Mouse (Mus musculus) kidney, adult 11 months (tissue): ENCODE measurements around the gene 2210011C24Rik.
A peak's percentile ranks its signal among the peaks of the same experiment; 100 is the strongest.
"Not testable (repeated sequence)": the region's sequence is repeated elsewhere in the genome, so short reads cannot be mapped to it uniquely, and the experiment has no call there.

ENCODE experiments used
- DNase-seq: peaks from one replicate; pipeline ENCODE4 v3.0.0; 2022

Gene 2210011C24Rik

DNA sequence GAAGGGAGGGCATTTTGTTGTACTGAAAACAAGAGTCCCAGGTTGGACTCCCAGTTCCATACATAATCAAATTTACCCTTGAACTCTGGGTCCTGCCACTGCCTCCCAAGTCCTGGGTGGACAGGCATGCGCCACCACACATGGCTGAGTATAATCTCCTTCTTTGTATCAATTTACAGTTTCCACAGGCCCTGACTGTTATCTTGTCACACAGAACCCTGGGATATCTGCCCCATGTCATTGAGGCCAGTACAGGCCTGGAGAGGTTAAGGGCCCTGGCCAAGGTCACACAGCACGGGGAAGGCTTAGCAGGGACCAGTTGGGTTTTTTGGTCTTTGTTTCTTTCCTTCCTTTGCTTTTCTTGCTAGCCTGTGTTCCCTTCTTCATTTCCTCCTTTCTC, 19.5 kb downstream of the 2210011C24Rik start:
- DNase-seq, result no peak

DNA sequence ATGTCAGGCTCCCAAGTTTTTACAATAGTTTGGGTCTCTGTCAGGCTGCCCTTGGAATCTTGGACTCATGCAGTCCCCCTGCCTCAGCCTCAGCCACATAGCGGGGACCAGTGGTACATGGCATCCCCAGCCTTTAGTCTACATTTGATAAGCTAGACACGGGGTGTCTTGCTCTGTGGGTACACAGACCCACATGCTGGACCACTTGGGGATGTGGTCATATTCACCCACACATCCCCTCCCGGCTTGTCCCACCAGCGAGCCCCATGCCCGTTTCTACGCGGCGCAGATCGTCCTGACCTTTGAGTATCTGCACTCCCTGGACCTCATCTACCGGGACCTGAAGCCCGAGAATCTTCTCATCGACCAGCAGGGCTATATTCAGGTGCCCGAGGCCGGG, 21.8 kb downstream of the 2210011C24Rik start:
- DNase-seq, result no peak

DNA sequence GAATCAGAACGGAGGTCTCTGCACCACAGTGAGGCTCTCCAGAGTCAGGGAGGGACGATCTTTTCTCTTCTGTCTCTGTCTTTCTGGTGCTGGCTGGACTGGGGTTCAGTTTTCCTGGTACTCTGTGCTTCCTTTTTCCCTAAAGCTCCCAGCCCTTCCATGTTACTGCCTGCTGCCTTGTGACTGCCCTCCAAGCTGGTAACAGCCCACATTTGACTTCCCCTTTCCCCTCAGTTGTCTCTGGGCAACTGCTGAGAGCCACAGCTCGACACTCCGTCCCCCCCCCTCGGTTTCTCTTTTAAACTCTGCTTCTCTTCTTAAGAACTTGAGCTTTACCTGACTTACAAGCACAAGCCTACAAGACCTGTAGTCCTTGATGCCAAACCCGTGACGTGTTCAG, 22.7 kb downstream of the 2210011C24Rik start:
- no peak for DNase-seq

DNA sequence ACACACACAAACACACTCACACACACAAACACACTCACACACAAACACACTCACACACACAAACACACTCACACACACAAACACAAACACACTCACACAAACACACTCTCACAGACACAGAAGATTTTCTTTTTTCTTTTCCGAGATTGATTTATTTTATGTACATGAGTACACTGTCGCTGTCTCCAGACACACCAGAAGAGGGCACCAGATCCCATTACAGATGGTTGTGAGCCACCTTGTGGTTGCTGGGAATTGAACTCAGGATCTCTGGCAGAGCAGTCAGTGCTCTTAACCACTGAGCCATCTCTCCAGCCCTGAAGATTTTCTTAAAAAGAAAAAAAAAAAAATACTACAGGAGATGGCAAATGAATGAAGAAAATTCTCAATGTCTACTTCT, 28.7 kb downstream of the 2210011C24Rik start:
- not testable (repeated sequence) for DNase-seq

DNA sequence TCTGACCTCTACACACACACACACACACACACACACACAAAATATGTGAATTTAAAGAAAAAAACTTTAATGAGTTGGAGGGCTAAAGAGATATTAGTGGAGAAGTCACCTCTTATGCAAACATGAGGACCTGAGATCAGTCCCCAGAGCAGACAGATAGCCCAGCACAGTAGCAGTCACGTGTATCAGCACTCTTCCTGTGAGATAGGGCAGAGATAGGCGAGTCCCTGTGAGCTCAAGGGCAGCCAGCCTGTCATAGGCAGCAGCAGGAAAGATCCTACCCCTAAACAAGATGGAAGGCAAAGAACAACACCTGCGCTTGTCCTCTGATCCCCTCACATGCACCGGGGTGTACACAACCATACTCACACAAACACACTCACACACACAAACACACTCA, 29.5 kb downstream of the 2210011C24Rik start:
- no peak for DNase-seq

DNA sequence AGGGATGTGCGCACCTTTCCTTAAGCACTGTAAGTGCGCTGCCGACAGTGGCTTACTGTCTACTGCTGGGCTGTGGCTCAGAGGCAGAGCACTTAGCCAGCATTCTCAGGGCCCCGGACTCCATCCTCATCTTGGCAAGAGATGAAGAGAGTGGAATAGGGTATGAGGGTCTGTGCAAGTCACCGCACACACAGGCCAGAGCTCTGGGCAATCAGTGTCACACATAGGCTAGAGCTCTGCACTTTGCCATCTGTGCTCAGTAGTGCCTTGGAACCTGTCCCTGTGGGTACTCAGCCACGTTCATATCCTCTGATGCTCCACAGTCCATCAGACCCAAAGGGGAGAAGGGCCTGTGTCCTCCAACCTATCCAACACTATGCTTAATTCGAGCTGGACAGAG, 30.4 kb downstream of the 2210011C24Rik start:
- DNase-seq, result no peak

DNA sequence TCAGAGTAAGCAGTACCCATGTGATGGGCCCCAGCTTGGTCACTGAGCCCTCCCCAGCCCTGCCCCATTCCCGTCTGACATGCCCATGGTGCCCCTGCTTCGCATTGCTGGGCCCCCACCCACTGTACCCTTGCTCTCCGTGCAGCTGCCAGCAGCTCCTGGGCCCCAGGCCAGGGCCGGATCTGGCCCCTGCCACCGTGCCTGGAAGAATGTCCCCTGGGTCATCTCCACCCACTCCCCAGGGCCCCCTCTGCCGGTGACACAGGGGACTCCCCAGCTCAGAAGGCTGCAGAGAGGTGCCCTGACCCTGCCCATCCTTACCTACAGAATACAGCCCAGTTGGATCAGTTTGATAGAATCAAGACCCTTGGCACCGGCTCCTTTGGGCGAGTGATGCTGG, 31.1 kb downstream of the 2210011C24Rik start:
- DNase-seq, result no peak

DNA sequence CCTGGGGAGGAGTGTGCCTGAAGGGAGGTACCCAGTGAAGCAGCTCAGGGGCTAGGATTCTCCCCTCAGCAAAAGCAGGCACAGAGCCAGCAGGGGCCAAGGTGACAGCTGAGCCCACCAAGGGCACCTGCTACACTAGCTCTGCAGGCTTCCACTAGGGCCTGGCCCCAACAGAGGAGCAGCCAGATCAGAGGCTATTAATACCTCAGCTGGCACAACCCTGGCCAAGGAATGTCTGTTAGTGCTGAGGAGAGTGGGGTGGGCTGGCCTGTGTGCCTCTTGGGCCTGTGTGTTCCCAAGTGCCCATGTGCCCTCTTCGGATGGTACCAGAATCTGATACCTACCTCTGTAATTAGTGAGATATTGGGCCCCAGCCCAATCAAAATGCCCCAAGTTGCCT, 31.7 kb downstream of the 2210011C24Rik start:
- no peak for DNase-seq

DNA sequence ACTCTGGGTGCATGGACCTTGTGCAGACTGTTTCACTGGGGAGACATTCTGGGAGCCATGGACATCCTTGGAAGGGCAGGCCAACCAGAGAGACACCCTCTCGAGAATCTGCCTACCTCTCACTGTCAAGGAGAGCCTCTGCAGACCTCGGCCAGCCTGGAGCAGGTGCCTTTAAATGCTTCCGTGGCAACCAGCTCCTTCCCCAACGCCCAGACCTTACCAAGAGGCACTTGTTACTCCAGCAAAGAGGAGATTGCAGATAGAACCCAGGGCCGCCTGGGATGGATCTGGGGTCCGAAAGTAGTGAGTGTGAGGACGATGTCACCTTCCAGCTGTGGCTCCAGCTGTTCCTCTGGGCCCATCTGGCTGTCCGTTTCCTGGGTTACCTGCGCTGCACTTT, 33.8 kb downstream of the 2210011C24Rik start:
- no peak for DNase-seq

DNA sequence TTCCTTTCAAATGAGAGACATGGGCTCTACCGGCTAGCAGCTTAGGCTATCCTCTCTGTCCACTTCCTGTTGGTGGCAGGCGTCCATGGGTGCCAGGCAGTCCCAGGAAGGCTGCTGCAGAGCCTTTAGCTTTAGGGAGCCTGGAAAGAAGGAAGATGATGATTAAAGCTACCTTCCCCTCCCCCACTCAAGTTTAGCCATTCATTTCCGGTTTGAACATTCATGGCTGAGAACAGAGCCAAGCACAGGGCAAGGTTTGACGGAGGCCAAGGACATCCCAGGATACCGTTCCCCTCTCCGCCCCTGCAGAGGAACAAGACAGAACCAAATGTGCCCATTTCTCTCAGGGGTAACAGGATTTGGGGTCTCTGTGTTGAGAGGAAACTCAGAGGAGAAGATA, 34.3 kb downstream of the 2210011C24Rik start:
- peak; percentile 47 for DNase-seq

DNA sequence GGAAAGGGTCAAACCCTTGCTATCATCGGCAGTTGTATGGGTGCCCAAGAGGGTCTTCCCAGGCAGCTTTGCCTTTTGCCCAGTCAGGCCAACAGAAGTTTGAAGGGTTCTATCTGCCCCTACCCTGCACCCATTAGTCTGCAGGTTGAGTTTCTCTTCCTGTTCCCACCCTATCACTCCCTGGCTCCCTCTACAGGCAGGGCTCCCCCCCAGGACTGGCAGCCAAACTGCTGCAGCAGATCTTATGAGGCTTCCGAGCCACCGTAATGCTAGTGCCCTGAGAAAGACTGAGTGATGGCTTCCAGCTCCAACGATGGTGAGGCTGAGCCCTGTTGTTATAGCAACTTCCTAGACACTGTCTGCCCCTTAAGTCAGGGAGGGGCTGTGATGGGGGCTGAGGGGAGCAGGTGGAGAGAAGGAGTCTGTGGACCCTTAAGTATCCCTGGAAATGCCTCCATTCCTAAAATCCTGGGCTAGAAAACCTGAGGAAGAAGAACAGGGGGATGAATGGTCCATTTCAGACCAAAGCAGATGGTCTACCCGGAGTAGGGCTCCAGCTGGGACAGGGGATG, 35.1 kb downstream of the 2210011C24Rik start:
- no peak for DNase-seq

DNA sequence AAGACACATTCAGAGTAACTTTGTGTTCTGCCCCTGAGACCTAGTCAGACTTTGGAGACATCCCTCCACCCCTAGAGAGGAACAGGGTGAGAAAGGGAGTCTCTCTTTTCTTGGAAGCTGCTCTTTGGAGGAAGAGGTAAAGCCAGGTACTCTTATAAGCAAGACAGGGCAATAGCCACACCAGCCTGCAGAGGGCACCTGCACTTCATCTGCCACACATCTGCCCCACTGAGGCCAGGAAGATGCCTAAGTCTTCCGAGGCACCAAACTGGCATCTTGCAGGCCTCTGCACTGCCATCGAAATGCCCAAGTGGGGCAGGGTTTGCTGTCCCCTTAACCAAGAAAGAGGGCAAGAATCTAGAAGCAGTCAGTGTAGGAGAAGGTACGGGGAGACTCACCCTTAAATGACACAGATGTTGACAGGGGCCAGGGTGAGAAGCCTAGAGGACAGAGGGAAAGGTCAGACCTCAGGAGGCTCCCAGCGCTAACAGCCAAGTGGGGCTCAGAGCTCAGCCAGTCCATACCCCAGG, 35.8 kb downstream of the 2210011C24Rik start:
- DNase-seq, result no peak

DNA sequence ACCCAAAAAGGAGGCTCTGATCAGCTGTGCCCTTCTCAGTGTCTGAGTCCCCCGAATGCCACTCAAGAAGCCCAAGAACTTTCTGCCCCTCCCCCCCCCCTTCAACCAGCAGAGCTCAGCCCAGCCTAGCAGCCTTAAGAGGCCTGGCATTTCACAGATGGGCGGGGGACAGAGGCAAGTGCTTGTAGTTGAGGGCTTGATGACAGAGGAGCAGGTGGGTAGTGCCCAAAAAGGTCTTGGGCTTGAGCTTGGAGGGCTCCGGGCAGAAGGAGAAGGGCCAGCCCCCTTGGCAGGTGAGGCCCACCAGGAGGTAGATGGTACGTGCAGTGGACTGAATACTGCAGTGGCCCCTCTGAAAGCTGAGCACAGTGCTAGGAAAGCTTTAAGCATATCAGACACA, 37.5 kb downstream of the 2210011C24Rik start:
- no peak for DNase-seq

DNA sequence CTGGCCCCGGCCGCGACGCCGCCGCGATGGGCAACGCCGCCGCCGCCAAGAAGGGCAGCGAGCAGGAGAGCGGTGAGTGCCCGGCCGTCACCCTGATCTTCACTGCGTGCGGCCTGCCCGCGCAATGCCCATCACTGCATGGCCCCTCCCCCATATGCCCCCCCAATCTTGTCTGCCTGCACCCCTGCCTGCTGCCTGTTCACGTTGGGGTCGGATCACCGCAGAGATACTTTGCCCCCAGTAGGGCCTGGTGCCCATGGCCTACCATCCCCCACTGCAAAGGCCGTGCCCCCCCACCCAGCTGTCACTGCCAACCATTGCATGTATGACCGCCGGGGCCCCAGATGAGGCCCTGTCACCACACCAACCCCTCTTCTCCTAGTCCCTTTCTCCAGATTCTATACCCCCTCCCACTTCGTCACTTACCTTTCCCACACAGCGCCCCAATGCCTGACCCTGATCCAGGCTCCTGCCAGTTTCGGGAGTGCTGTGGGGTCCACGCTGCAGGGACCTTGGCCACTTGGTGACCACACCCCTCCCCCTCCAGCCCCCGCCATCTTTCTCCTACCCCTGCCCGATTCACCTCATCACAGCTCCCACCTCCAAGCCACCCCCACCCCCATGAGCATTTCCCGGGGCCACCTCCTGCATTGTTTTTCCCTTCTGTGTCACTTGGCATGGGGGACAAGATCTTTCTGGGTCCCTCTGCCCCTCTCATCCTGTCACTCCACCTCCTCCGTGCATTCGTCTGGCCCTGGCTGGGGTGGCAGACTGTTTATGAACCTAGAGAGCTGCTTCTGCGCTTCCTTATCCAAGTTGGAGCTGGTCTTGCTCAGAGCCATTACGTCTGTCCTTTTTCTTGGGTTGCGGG, 38.6 kb downstream of the 2210011C24Rik start:
- DNase-seq, result no peak

DNA sequence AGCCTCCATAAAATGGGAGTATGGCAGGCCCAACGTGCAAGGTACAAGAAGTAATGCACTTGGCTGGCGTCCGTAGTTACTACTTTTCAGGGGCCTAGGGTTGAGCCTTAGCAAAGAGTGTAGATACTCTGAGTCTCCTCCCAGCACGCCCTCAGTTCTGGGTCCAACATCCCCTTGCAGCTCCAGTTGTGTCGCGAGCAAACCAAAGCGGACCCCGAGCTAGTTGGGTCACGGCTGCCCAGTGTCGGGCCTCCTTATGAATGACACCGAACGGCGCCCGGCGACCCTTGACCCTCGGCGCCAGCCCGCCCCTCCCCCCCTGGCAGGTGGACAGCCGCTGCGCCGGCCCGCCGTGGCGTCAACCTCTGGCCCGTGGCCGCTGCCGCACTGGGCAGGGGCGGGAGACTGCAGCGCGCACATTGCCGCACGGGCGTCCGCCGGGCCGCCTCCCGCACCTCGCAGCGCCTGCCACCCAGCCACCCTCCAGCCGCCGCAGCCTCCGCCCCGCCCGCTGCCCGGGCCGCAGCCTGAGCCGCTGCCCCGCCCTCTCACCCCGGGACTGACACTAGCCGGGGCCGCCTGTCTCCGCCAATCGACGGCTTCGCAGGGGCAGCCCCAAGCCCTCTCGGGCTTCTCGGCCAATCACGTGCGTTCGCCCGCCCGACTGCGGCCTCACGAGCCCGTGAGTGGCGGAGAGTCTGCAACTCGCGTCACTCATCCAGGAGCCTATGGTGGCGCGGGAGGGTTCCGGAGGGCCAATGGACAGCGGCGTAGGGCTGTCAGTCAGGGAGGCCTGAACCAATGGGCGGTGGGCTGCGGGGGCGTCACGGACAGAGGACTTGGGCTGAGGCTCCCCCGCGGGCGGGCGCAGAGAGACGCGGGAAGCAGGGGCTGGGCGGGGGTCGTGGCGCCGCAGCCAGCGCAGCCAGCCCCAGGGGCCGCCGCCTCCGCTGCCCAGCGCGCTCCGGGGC, 39.5 kb downstream of the 2210011C24Rik start, which contains the start of gene Prkaca:
Gene Prkaca, plus strand, starts transcription at position 844 of the 971 bp plus-strand sequence.
- peak; percentile 99 for DNase-seq

DNA sequence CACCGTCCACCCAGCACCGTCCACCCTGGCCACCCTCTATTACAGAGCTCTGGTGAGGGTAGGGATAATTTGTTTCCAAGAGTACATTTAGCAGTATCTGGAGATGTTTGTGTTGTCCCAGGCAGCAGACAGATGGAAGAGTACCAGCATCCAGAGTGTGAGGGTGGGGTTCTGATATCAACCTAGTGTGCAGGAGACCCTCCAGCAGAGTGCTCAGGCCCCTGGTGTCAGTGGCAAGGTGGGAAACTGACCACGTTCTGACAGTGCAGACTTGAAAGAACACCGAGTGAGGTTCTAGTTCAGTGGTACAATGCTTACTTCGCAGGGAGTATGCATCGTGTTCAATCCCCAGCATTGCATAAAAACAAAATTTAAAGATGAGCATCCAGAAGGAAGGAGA, 40.3 kb downstream of the 2210011C24Rik start:
- DNase-seq, result no peak

DNA sequence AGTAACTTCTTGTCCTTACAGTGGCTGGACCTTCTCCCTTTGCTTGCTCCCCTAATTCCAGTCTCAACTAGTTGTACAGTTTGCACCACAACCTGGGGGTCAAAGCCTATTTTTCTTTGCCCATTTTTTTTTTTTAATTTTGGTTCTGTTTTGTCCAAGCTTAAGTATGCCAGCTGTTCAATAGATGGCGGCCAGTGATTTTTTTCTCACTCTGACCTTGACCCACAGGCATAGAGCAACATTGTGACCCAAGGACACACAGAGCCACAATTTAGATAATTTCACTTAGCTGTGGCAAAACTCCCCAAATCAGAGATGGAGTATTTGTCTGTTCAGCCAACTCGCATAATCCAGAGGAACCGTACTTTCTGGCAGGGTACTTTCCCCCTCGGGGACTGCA, 40.9 kb downstream of the 2210011C24Rik start:
- DNase-seq, result no peak

DNA sequence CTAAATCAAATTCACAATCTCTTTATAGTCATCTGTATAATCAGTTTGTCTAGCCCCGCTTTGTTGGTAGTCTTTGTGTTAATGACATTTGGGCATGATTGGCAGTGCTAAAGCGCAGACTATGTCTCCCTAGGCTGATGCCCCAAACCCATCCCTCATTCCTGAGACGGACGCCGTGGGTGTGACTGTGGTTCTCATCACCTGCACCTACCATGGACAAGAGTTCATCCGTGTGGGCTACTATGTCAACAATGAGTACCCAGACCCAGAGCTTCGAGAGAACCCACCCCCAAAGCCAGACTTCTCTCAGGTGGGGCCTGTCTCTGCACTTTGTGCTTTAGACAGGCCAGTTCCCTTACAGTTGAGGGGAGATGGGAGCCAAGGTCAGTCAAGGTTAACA, 44.3 kb downstream of the 2210011C24Rik start:
- no peak for DNase-seq

DNA sequence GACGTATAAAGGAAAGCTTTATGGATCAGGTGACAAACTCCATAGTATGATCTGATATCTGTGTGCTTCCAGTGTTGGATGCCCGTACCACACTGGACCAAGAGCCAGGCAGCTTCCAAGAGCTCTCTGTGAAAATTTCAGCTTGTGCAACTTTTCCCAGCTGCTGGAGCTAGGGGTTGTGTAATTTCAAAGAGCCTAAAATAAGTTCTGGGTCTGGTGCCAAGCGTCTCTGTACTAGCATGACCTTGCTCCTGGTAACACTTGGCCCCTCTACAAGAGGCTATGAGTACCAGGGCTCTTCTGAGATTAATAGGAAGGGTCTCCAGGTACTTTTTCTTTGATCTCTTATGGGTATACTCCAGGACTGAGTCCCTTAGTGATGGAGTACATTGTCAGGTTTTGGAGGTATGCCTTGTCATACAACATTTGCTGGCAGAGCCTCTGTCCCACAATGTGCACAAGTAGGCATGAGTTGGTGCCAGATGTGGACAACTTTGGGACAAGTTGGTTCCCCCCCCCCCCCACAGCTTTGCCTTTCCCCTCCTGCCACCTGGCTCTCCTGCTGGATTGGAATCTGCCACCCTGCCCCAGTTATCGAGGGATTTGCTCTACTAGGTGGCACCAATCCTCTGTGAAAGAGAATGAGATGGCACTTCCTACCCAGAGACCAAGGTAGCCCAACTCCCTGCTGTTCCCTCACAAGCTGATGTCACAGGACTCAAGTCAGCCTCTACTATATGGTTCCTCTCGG, 47.8 kb downstream of the 2210011C24Rik start:
- peak; percentile 25 for DNase-seq
